Mouse (Mus musculus) kidney, adult 8-10 months (tissue): Measurements from ENCODE around the gene Acaca.

Source experiments
- DNase-seq, 2 experiments: peaks; one replicate each; pipeline ENCODE4 v3.0.0; 2022

The Acaca gene

DNA sequence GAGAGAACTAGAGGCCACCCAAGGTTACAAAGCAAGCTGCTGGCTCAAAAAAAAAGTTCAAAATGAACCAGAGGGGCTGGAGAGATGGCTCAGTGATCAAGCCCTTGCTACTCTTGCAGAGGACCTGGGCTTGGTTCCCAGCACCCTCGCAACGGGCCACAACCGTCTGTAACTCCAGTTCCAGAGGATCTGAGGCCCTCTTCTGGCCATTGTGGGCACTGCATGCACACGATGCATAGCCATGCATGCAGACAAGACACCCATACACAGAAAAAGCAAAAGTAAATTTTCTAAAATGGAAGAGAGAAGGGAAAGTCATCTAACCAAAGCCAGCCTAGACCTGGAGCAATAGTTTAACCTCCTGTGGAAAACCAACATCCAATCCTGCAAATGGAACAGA, 277.3 kb downstream of the Acaca start:
- DNase-seq, result no peak

DNA sequence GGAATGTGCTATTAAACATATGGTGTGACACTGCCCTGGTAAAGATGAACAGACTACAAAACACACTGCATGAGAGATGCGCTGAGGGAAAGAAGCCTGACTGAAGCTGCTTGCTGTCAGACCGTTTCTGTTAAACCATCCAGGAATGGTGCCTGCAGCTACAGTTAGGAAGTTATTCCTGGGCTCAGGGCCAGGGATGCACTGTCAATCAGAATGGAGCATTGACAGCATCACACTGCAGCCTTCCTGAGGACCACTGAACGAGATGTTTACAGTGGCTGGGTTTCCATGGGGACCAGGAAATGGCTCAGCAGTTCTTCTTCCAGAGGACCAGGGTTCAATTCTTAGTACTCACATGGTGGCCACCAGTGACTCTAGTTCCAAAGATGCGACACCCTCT, 280.9 kb downstream of the Acaca start:
- DNase-seq, result no peak

GRCm38 (mm10) chr11:84410879-84411641, 281.6 kb downstream of the Acaca start:
- no peak for DNase-seq

DNA sequence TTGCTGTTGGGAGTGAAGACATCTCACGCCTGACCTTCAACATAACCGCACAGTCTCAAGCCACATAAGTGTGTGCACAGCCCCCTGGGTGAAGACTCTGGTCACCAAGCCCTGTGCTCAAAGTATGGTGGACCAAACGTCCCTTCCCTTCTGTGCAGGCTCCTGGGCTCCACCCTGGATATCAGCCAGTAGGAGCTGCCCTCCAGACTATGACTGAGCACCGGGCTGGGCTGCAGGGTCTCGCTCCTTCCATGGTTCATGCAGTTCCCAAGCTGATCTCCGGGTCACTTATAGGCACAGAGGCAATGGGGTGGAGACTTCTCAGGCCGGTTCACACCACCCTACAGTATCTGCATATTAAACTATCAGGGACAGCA, 282.2 kb downstream of the Acaca start:
- no peak for DNase-seq

- DNase-seq, result no peak
Observed at GRCm38 (mm10) chr11:84412201-84412934, 282.9 kb downstream of the Acaca start.

GRCm38 (mm10) chr11:84413111-84413510, 283.6 kb downstream of the Acaca start:
- DNase-seq, result no peak

DNA sequence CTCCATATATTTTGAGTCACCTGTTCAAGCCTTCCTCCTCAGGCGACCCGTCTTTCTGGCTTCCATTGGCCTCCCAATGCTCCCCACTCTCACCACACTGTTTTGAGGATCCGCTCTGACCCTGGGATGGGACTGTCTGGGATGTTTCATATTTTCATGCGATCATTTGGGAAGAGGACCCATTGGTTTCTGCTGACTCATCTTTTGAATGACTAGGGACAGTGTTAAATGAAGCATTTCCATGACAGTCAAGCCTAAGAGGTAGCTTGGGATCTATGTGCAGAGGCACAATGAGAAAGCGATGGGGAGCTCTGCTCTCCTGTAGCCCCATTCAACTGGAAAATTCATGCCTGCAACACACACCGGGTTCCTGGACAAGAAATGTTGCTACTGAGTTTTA, 291.3 kb downstream of the Acaca start:
- no peak for DNase-seq

DNA sequence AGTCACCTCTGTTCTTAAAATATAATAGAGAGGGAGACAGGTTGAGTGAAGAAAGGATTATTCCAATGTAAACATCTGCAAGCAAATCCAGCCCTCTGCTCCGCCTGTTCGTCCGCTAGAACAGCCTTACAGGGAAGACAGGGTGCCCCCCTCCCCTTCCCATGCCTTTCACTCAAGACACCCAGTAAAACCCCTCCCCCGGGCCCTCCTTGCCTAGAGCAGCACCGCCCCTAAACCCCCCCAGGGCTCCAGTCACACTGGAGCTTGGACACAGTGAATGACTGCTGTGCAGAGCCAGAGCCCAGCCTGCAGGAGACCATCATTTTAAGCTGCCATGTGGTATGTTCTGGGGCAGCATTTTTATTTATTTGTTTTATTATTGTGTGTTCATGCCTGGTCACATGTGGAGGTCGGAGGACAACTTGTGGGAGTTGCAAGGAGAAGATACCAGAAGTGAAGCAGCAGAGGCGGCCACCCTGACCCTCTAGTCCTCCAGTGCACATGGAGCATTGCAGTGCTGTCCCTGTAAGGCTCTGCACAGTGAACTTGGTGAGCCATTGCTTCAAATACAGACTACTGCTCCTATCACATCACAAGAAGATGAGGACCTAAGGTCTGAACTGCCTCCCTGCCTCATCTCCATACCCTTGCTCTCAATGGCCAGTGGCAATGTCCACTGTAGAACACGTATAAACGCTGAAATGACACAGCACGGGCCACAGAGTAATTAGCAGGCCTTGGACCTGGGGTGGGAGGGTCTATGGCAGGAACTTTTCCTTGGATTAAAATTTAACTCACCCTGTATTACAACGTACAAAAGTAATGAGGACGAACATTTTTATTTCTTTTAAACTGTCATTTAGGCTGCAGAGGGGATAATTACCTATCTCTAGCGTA, 296.5 kb downstream of the Acaca start:
- peak; percentile 18 to 31 for DNase-seq

- no peak for DNase-seq
Observed at GRCm38 (mm10) chr11:84426633-84426998, 297.1 kb downstream of the Acaca start.

- peak; percentile 44 to 54 for DNase-seq
Observed at GRCm38 (mm10) chr11:84429581-84429980, 300.1 kb downstream of the Acaca start.

DNA sequence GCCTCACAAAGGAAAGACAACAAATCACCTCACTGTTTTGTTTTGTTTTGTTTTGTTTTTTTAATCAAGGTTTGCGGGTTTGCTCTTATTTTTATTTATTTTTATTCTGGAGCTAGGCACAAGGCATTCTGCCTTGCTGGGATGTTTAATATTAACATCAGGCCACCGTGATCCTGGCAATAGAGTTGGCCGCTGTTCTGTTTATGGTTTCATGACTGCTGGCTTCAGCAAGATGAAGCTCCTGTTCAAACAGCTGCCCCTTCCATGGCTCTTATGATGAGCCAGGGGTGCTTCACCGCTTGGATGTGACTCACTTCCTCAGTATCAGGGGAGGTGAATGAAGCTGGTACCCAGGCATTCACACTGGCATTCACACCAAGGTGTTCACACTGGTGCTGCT, 300.9 kb downstream of the Acaca start:
- DNase-seq, result peak in 1 of 2 experiments; percentile 27

DNA sequence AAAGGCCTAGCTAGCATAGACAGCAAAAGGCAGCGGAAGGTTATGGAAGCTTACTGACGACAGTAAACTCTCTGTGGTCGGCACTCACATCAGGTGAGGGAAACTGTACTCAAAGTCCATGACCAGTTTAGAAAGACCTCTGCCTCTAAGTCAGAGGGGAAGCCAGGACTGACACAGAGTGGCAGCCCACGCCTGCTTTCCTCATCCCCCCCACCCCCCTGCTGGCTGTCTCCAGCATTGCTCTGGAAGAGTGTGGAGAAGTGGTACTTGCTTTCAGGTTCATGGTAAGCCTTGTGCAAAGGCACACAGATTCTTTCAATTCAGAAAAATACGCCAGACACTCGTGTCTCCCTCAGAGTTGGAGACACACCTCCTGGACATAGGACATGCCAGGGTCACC, 305.4 kb downstream of the Acaca start:
- DNase-seq, result no peak

DNA sequence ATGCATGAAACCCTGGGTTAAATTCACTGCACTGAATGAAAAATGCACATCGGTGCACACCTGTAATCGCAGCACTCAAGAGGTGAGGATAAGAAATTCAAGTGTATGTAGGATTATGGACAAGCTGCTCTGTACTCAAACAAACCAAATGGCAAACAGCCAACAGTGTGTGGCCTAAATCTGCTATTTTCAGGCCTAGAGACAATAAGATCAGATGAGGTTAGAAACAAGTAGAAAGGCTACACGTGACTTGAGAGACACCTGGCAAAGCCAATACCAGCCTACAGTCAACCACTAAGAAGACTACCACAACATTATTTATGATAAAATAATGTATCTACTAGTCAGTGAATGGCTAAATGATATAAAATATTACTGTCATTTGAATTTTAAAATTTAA, 310.9 kb downstream of the Acaca start:
- DNase-seq, result no peak

DNA sequence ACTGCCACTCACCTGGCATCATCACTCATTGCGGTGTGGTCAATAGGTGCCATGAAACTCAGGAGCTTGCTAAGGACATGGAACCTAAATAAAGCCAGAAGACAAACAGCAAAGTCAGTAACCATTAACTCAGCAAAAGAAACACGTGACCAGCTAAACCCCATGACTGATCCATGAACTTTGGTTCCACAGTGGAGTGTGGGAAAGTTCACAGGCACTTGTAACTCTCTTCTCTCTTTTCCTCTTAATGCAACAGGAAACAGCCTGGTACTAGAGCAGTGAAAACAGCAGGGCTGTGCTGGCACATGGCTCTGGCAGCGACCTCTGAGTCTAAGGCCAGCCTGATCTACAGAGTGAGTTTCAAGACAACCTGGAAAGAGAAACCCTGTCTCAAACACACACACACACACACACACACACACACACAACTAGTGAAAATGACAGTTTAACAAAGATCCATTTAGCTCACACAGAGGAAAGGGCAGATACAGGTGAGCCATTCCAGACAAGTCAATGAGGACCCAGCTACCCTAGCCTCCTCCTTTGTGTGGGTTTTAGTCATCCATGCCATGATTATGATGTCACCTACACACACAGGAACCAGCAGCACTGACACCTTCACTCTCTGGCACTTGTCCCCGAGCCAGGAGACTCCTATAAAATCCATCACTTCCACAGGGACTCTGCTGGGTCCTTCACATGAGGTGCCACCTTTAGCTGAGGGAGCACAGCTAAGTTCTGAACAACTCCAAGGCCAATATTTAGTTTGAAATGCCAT, 313.3 kb downstream of the Acaca start:
- DNase-seq, result peak; percentile 73 to 83
